Mouse (Mus musculus): ENCODE measurements around the gene Fam129b. TPM values are rescaled to one million over a fixed set of nuclear protein-coding genes. Genes with fewer than 3 reads are reported as not detected.

Fam129b gene
- polyA plus RNA-seq, 1 experiment from 2014 or later, result 11.9 TPM

DNA sequence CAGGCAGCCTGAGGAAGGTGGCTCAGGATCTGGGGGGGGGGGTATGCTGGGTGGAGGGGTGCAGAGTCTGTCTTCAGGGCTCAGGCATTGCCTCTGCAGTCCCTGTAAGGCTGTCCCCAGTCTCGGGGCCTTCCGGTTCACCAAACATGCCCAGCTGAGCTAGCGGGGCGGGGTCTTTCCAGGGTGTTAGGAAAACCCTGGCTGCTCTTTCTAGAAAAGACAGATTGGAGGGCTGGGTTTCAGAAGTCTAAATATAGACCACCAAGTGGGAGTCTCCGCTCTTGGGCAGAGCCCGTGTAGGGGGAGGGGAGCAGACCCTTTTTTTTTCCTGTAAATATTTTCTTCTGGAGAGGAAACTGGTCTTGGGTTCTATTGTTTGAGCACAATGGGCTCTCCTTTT is 32.4 kb downstream of the Fam129b start:
- WGBS (ENCODE audit: insufficient replicate concordance), result 44% methylated on average over 6 of the region's 6 CpGs
- Histone ChIP-seq H3K9me3 (replicated peaks; ENCODE audit: control insufficient read depth, low read length) (no peaks in the 10 kb centered on the region), H3K27me3 (ENCODE audit: control insufficient read depth, insufficient read depth, low read depth, low read length) (no peaks in the 10 kb centered on the region), H3K4me3 (ENCODE audit: low read depth, low read length) (no peak overlapping the region), H3K36me3 (ENCODE audit: control insufficient read depth, insufficient read depth) (no peaks in the 10 kb centered on the region; the same call in 1 of the 2 replicates), H3K9ac (ENCODE audit: low read depth, low read length) (no peak overlapping the region), H3K4me1 (ENCODE audit: control insufficient read depth, low read depth, low read length) (peaks cover 31% of the 10 kb centered on the region), H3K27ac (ENCODE audit: low read length) (no peak overlapping the region), H3K4me2 (ENCODE audit: low read depth, low read length) (no peak overlapping the region)
- ATAC-seq (ENCODE audit: low read depth), result no peak

DNA sequence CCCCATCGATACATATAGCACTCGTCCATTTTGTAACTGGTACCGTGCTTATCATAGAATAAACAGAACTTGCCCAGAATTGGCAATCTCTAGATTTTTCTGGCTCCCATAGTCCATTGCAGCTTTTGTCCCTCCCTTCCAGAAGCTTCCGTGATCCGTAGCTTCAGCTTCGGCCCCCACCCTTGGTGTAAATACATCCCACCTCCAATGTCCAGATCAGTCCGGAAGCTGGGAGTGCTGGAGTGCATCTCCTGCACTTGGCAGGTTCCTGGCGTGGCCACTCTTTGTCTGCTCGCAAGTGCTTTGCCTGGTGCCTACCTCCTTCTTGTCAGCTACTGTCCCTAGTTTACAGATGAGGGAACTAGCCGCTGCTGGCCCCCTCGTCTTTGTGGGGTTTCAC is 32.9 kb downstream of the Fam129b start:
- peaks cover 28% of the 10 kb centered on the region for H3K4me1 ChIP-seq (ENCODE audit: control insufficient read depth, low read depth, low read length)
- H3K36me3 ChIP-seq (ENCODE audit: control insufficient read depth, insufficient read depth), result no peaks in the 10 kb centered on the region; the same call in 1 of the 2 replicates
- H3K4me2 ChIP-seq (ENCODE audit: low read depth, low read length), result no peak overlapping the region
- H3K9ac ChIP-seq (ENCODE audit: low read depth, low read length), result no peak overlapping the region
- H3K27me3 ChIP-seq (ENCODE audit: control insufficient read depth, insufficient read depth, low read depth, low read length), result no peaks in the 10 kb centered on the region
- H3K27ac ChIP-seq (ENCODE audit: low read length), result no peak overlapping the region
- no peaks in the 10 kb centered on the region for H3K9me3 ChIP-seq (replicated peaks; ENCODE audit: control insufficient read depth, low read length)
- no peak overlapping the region for H3K4me3 ChIP-seq (ENCODE audit: low read depth, low read length)
- WGBS (ENCODE audit: insufficient replicate concordance), result 55% methylated on average over 11 of the region's 11 CpGs
- no peak for ATAC-seq (ENCODE audit: low read depth)

DNA sequence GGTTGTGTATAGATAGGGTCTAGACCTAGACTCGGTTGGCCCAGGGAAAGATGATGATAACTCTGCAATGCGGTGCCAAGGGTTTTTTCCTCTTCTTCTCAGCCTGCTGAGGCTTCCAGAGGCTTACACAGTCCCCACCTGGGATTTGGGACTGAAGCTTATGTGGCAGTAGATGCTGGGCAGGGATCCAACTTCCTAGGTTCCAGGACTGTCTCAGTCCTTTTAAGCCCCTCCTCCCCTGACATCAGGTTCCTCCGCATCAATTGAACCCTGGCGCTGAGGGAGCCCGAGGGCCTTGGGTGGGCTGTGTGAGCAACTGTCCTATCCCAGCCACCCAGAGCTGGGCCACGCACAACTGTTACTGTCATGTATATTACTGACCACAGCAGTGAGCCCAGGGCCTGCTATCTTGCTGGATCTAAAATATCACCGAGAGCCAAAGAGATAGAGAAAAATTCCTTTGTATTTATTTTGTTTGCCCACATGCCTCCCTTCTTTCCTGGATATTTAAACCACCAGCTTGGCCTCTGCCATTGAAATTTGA is 35.8 kb downstream of the Fam129b start:
- no peak overlapping the region for H3K27ac ChIP-seq (ENCODE audit: low read length)
- H3K4me1 ChIP-seq (ENCODE audit: control insufficient read depth, low read depth, low read length), result peaks cover 5% of the 10 kb centered on the region
- no peak for ATAC-seq (ENCODE audit: low read depth)
- no peaks in the 10 kb centered on the region for H3K9me3 ChIP-seq (replicated peaks; ENCODE audit: control insufficient read depth, low read length)
- no peak overlapping the region for H3K4me2 ChIP-seq (ENCODE audit: low read depth, low read length)
- no peaks in the 10 kb centered on the region for H3K27me3 ChIP-seq (ENCODE audit: control insufficient read depth, insufficient read depth, low read depth, low read length)
- no peaks in the 10 kb centered on the region; the same call in 1 of the 2 replicates for H3K36me3 ChIP-seq (ENCODE audit: control insufficient read depth, insufficient read depth)
- WGBS (ENCODE audit: insufficient replicate concordance), result 64% methylated on average over 7 of the region's 7 CpGs
- no peak overlapping the region for H3K4me3 ChIP-seq (ENCODE audit: low read depth, low read length)
- H3K9ac ChIP-seq (ENCODE audit: low read depth, low read length), result no peak overlapping the region

DNA sequence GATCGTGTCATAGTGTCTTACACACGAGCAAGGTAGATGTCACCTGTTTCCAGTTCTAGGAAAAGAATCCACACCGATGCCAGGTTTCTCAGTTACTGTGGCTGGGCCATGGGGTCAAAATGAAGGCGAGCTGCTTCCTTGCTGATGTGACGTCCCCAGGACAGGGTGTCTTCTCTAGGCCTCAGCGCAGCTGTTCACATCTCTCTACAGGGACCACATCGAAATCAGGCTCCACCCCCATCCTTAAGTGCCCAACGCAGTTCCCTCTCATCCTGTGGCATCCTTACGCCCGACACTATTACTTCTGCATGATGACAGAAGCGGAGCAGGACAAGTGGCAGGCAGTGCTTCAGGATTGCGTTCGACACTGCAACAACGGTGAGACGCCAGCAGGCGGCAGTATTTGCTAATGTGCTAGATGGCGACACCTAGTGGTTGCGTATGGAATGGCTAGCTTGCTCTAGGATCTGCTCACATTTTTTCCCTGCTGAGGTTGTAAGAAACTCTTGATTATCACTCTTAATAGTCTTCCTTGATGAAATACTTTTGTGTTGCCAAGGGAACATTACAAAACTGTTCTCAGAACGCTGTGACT is 36.4 kb downstream of the Fam129b start:
- Histone ChIP-seq H3K4me3 (ENCODE audit: low read depth, low read length) (no peak overlapping the region), H3K36me3 (ENCODE audit: control insufficient read depth, insufficient read depth) (no peaks in the 10 kb centered on the region; the same call in 1 of the 2 replicates), H3K27me3 (ENCODE audit: control insufficient read depth, insufficient read depth, low read depth, low read length) (no peaks in the 10 kb centered on the region), H3K4me1 (ENCODE audit: control insufficient read depth, low read depth, low read length) (peaks cover 3% of the 10 kb centered on the region), H3K9me3 (replicated peaks; ENCODE audit: control insufficient read depth, low read length) (no peaks in the 10 kb centered on the region), H3K27ac (ENCODE audit: low read length) (no peak overlapping the region), H3K4me2 (ENCODE audit: low read depth, low read length) (no peak overlapping the region), H3K9ac (ENCODE audit: low read depth, low read length) (no peak overlapping the region)
- 29% methylated on average over 19 of the region's 19 CpGs for WGBS (ENCODE audit: insufficient replicate concordance)
- no peak for ATAC-seq (ENCODE audit: low read depth)

DNA sequence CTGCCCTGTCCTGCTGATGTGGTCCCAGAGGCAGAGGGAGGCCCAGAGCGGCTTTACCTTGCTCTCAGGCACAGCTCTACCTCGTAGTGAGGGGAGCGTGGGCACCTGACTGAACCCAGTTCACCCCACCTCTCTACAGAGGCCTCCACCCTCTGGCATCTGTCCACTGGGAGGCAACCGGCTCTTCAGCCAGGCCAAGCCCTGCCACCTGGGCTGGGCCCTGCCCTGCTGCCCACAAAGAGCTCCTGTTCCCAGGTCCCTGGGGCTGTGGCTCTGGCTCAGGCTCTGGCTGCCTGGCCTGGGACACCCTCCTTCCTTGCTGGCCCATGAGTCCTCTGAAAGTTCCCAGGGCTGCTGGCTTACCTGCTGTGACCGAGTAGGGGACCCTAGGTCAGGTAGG is 38.4 kb downstream of the Fam129b start:
- 66% methylated on average over 5 of the region's 5 CpGs for WGBS (ENCODE audit: insufficient replicate concordance)
- H3K4me2 ChIP-seq (ENCODE audit: low read depth, low read length), result no peak overlapping the region
- ATAC-seq (ENCODE audit: low read depth), result no peak
- no peaks in the 10 kb centered on the region for H3K27me3 ChIP-seq (ENCODE audit: control insufficient read depth, insufficient read depth, low read depth, low read length)
- H3K27ac ChIP-seq (ENCODE audit: low read length), result peak overlapping the region; percentile 38; the same call in 1 of the 2 replicates
- no peak overlapping the region for H3K9ac ChIP-seq (ENCODE audit: low read depth, low read length)
- peaks cover 8% of the 10 kb centered on the region for H3K4me1 ChIP-seq (ENCODE audit: control insufficient read depth, low read depth, low read length)
- no peaks in the 10 kb centered on the region; the same call in 1 of the 2 replicates for H3K36me3 ChIP-seq (ENCODE audit: control insufficient read depth, insufficient read depth)
- H3K4me3 ChIP-seq (ENCODE audit: low read depth, low read length), result no peak overlapping the region
- H3K9me3 ChIP-seq (replicated peaks; ENCODE audit: control insufficient read depth, low read length), result no peaks in the 10 kb centered on the region

DNA sequence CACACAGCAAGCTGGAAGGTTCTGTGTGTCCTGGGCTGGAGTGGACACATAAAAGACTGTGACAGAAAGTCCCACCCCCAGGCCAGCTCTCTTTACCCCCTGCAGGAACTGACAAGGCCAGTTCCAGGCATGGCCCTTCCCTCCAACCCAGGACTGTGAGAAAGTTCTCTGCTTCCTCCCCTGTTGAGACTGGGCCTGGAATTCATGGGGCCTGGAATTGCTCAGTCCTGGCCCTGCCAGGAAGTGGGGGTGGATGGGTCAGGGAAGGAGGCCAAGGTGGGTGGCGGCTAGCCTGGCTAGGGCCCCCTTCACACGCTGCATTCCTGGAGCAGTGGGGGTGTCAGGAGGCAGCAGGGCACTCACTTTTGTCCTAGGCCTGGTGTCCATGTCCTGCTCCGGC is 39.0 kb downstream of the Fam129b start:
- peaks cover 8% of the 10 kb centered on the region for H3K4me1 ChIP-seq (ENCODE audit: control insufficient read depth, low read depth, low read length)
- H3K36me3 ChIP-seq (ENCODE audit: control insufficient read depth, insufficient read depth), result peaks cover 4% of the 10 kb centered on the region
- ATAC-seq (ENCODE audit: low read depth), result peak; percentile 30; the same call in 1 of the 2 replicates
- H3K27me3 ChIP-seq (ENCODE audit: control insufficient read depth, insufficient read depth, low read depth, low read length), result no peaks in the 10 kb centered on the region
- no peak overlapping the region for H3K9ac ChIP-seq (ENCODE audit: low read depth, low read length)
- no peaks in the 10 kb centered on the region for H3K9me3 ChIP-seq (replicated peaks; ENCODE audit: control insufficient read depth, low read length)
- peak overlapping the region; percentile 38; the same call in 1 of the 2 replicates for H3K27ac ChIP-seq (ENCODE audit: low read length)
- H3K4me2 ChIP-seq (ENCODE audit: low read depth, low read length), result no peak overlapping the region
- WGBS (ENCODE audit: insufficient replicate concordance), result 51% methylated on average over 3 of the region's 3 CpGs
- no peak overlapping the region for H3K4me3 ChIP-seq (ENCODE audit: low read depth, low read length)

DNA sequence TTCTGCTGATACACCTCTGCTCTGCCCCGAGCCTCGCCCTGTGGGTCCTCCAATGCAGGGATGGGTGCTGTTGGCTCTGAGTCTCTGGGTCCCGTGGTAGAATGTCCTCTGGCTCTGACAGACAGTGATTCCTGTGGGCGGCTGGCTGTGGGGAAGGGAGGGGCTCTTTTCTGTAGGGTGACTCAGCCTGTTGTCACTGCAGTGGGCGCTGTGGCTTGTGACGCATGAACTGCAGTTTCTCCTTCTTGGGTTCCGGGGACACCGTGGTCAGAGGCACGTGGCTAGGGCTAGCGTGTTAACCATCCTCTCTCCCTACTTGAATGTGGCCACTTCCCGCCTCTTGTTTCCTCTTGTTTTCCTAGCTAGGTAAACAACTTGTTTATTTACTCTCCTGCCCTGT is 41.6 kb downstream of the Fam129b start:
- ATAC-seq (ENCODE audit: low read depth), result no peak

DNA sequence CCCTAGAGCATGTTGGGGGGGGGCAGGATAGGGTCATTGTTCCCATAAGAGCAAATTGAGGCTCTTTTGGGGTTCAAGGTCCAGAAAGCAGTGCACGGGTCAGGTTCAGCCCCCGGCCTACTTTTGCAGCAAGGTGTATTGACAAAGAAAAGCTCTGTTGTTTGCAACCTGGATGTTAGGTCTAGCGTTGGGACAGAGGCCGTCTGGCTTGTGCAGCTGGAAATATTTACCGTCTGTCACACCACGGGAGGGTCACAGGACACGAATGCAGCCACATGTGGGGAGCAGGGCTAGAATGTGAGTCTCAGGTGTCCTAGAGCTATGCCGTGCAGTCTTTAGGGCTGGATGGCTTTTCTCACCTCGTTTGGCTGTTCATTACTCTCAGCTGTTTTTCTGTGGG is 42.5 kb downstream of the Fam129b start:
- H3K4me3 ChIP-seq (ENCODE audit: low read depth, low read length), result no peak overlapping the region
- 0 out of 2 replicates have a peak overlapping the region, but pooled peaks have one; percentile 4 for H3K9ac ChIP-seq (ENCODE audit: low read depth, low read length)
- H3K27me3 ChIP-seq (ENCODE audit: control insufficient read depth, insufficient read depth, low read depth, low read length), result no peaks in the 10 kb centered on the region
- no peaks in the 10 kb centered on the region for H3K9me3 ChIP-seq (replicated peaks; ENCODE audit: control insufficient read depth, low read length)
- H3K36me3 ChIP-seq (ENCODE audit: control insufficient read depth, insufficient read depth), result peaks cover 5% of the 10 kb centered on the region; the same call in 1 of the 2 replicates
- H3K4me1 ChIP-seq (ENCODE audit: control insufficient read depth, low read depth, low read length), result peaks cover 8% of the 10 kb centered on the region
- WGBS (ENCODE audit: insufficient replicate concordance), result 60% methylated on average over 9 of the region's 9 CpGs
- H3K4me2 ChIP-seq (ENCODE audit: low read depth, low read length), result no peak overlapping the region
- ATAC-seq (ENCODE audit: low read depth), result peak; percentile 76
- H3K27ac ChIP-seq (ENCODE audit: low read length), result peak overlapping the region; percentile 32

More for the DNA sequence above, 41.6 kb downstream of the Fam129b start:
- whole genome bisulfite sequencing (ENCODE audit: insufficient replicate concordance), result 27% methylated on average over 11 of the region's 11 CpGs
- H3K4me3 ChIP-seq (ENCODE audit: low read depth, low read length), result no peak overlapping the region
- H3K4me2 ChIP-seq (ENCODE audit: low read depth, low read length), result no peak overlapping the region
- no peak overlapping the region for H3K9ac ChIP-seq (ENCODE audit: low read depth, low read length)
- H3K27me3 ChIP-seq (ENCODE audit: control insufficient read depth, insufficient read depth, low read depth, low read length), result no peaks in the 10 kb centered on the region
- H3K9me3 ChIP-seq (replicated peaks; ENCODE audit: control insufficient read depth, low read length), result no peaks in the 10 kb centered on the region
- peaks cover 5% of the 10 kb centered on the region; the same call in 1 of the 2 replicates for H3K36me3 ChIP-seq (ENCODE audit: control insufficient read depth, insufficient read depth)
- peak overlapping the region; percentile 39 for H3K27ac ChIP-seq (ENCODE audit: low read length)
- peaks cover 8% of the 10 kb centered on the region for H3K4me1 ChIP-seq (ENCODE audit: control insufficient read depth, low read depth, low read length)

DNA sequence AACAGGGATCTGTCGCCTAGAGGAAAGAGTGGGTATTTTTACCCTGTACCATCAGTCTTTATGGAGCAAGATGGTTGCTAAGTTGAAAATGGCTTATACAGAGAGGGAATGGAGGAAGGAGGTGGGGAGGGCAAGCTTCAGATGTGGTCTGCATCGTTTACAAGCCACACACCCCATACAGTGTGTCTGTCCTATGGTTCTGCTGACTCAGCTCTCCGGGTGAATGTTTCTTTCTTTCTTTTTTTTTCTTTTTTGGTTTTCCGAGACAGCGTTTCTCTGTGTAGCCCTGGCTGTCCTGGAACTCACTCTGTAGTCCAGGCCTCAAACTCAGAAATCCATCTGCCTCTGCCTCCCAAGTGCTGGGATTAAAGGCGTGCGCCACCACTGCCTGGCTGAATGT is 45.3 kb downstream of the Fam129b start:
- no peak overlapping the region for H3K4me2 ChIP-seq (ENCODE audit: low read depth, low read length)
- no peak overlapping the region for H3K27ac ChIP-seq (ENCODE audit: low read length)
- peaks cover 5% of the 10 kb centered on the region; the same call in 1 of the 2 replicates for H3K36me3 ChIP-seq (ENCODE audit: control insufficient read depth, insufficient read depth)
- 75% methylated on average over 7 of the region's 7 CpGs for WGBS (ENCODE audit: insufficient replicate concordance)
- peaks cover 8% of the 10 kb centered on the region for H3K4me1 ChIP-seq (ENCODE audit: control insufficient read depth, low read depth, low read length)
- H3K9ac ChIP-seq (ENCODE audit: low read depth, low read length), result no peak overlapping the region
- H3K9me3 ChIP-seq (replicated peaks; ENCODE audit: control insufficient read depth, low read length), result no peaks in the 10 kb centered on the region
- H3K4me3 ChIP-seq (ENCODE audit: low read depth, low read length), result no peak overlapping the region
- no peak for ATAC-seq (ENCODE audit: low read depth)
- H3K27me3 ChIP-seq (ENCODE audit: control insufficient read depth, insufficient read depth, low read depth, low read length), result no peaks in the 10 kb centered on the region

Measured in liver, embryonic 16.5 days (tissue).